8 mouse cellular contexts compared by ENCODE assay signal in genomic region chr11:100983125-100983777, GRCm38 (mm10). TPM values are rescaled to one million over a fixed set of nuclear protein-coding genes. Genes with fewer than 3 reads are reported as not detected.
DNase-seq lines count a peak whose midpoint lies in the region; ATAC-seq lines count a peak whose summit lies in the region.

No protein-coding gene starts in this region.

- H3K27ac ChIP-seq in embryonic facial prominence, embryonic 12.5 days, result no peak overlapping the region
- H3K27ac ChIP-seq in heart, embryonic 11.5 days (ENCODE audit: low read depth, low read length), result no peak overlapping the region; the same call in 1 of the 2 replicates
- H3K27ac ChIP-seq in kidney, embryonic 14.5 days (ENCODE audit: low read depth, low read length), result no peak overlapping the region
- H3K27ac ChIP-seq in liver, embryonic 12.5 days, result no peak overlapping the region

- no peaks in the 10 kb centered on the region for H3K4me1 ChIP-seq in embryonic facial prominence, embryonic 12.5 days
- peaks cover 4% of the 10 kb centered on the region; the same call in 1 of the 2 replicates for H3K4me1 ChIP-seq in heart, embryonic 11.5 days (ENCODE audit: control insufficient read depth, insufficient read depth, low read length)
- no peaks in the 10 kb centered on the region for H3K4me1 ChIP-seq in kidney, embryonic 14.5 days (ENCODE audit: control insufficient read depth, insufficient read depth, low read length)
- peaks cover 10% of the 10 kb centered on the region for H3K4me1 ChIP-seq in liver, embryonic 12.5 days

- H3K4me3 ChIP-seq in embryonic facial prominence, embryonic 12.5 days, result peak overlapping the region; percentile 28
- peak overlapping the region; percentile 39 for H3K4me3 ChIP-seq in heart, embryonic 11.5 days (ENCODE audit: low read depth, low read length)
- peak overlapping the region; percentile 16 for H3K4me3 ChIP-seq in kidney, embryonic 14.5 days (ENCODE audit: low read length)
- H3K4me3 ChIP-seq in liver, embryonic 12.5 days, result peak overlapping the region; percentile 40

- H3K27me3 ChIP-seq in embryonic facial prominence, embryonic 12.5 days, result peaks cover 11% of the 10 kb centered on the region
- no peaks in the 10 kb centered on the region for H3K27me3 ChIP-seq in heart, embryonic 11.5 days (ENCODE audit: control insufficient read depth, insufficient read depth, low read length)
- H3K27me3 ChIP-seq in kidney, embryonic 14.5 days (ENCODE audit: control insufficient read depth, insufficient read depth, low read length), result no peaks in the 10 kb centered on the region; the same call in 1 of the 2 replicates
- peaks cover 13% of the 10 kb centered on the region for H3K27me3 ChIP-seq in liver, embryonic 12.5 days (replicated peaks)
- H3K27me3 ChIP-seq in splenic B cell, adult 2 months (ENCODE audit: control insufficient read depth, insufficient read depth, low read length, poor library complexity, severe bottlenecking), result no peaks in the 10 kb centered on the region

- peak overlapping the region; percentile 50 for H3K4me2 ChIP-seq in embryonic facial prominence, embryonic 12.5 days (replicated peaks)
- H3K4me2 ChIP-seq in heart, embryonic 11.5 days, result peak overlapping the region; percentile 67
- H3K4me2 ChIP-seq in kidney, embryonic 14.5 days (replicated peaks; ENCODE audit: low read depth, low read length), result peak overlapping the region; percentile 46
- peak overlapping the region; percentile 61 for H3K4me2 ChIP-seq in liver, embryonic 12.5 days

- H3K9ac ChIP-seq in embryonic facial prominence, embryonic 12.5 days, result 0 out of 2 replicates have a peak overlapping the region, but pooled peaks have one; percentile 28
- H3K9ac ChIP-seq in heart, embryonic 11.5 days (ENCODE audit: low read depth, low read length), result peak overlapping the region; percentile 71
- no peak overlapping the region; the same call in 1 of the 2 replicates for H3K9ac ChIP-seq in kidney, embryonic 14.5 days (ENCODE audit: low read depth, low read length)
- H3K9ac ChIP-seq in liver, embryonic 12.5 days, result no peak overlapping the region

- no peaks in the 10 kb centered on the region for H3K36me3 ChIP-seq in embryonic facial prominence, embryonic 12.5 days
- no peaks in the 10 kb centered on the region for H3K36me3 ChIP-seq in heart, embryonic 11.5 days (ENCODE audit: control insufficient read depth, insufficient read depth, low read length)
- no peaks in the 10 kb centered on the region for H3K36me3 ChIP-seq in kidney, embryonic 14.5 days (ENCODE audit: control insufficient read depth, insufficient read depth, low read length)
- H3K36me3 ChIP-seq in liver, embryonic 12.5 days, result no peaks in the 10 kb centered on the region
- H3K36me3 ChIP-seq in splenic B cell, adult 2 months (ENCODE audit: control insufficient read depth, insufficient read depth, low read length, poor library complexity, severe bottlenecking), result no peaks in the 10 kb centered on the region

- peak; percentile 56; the same call in 1 of the 2 replicates for ATAC-seq in embryonic facial prominence, embryonic 12.5 days (ENCODE audit: insufficient number of reproducible peaks, insufficient read depth, low FRiP score, low TSS enrichment)
- ATAC-seq in heart, embryonic 11.5 days (replicated peaks; ENCODE audit: insufficient number of reproducible peaks, low FRiP score, low TSS enrichment), result 0 out of 2 replicates have a peak, but pooled peaks have one; percentile 35
- peak; percentile 72 for ATAC-seq in kidney, embryonic 14.5 days (ENCODE audit: low FRiP score, low TSS enrichment)
- peak; percentile 49 for ATAC-seq in liver, embryonic 12.5 days

- H3K9me3 ChIP-seq in embryonic facial prominence, embryonic 12.5 days, result no peaks in the 10 kb centered on the region
- no peaks in the 10 kb centered on the region for H3K9me3 ChIP-seq in heart, embryonic 11.5 days (replicated peaks; ENCODE audit: control insufficient read depth, low read length)
- no peaks in the 10 kb centered on the region for H3K9me3 ChIP-seq in kidney, embryonic 14.5 days (ENCODE audit: control insufficient read depth, low read length)
- H3K9me3 ChIP-seq in liver, embryonic 12.5 days (replicated peaks), result no peaks in the 10 kb centered on the region

- WGBS in embryonic facial prominence, embryonic 12.5 days, result 4% methylated on average over 20 of the region's 20 CpGs
- 5% methylated on average over 20 of the region's 20 CpGs for WGBS in heart, embryonic 11.5 days (ENCODE audit: insufficient replicate concordance)
- WGBS in kidney, embryonic 14.5 days, result 4% methylated on average over 20 of the region's 20 CpGs
- 4% methylated on average over 20 of the region's 20 CpGs for WGBS in liver, embryonic 12.5 days (ENCODE audit: insufficient replicate concordance)

- DNase-seq in 3T3-L1 (ENCODE audit: low read depth, low spot score), result peak; percentile 85
- DNase-seq in adrenal gland, postnatal 25 days, result peak; percentile 85
- DNase-seq in naive thymus-derived CD4-positive, alpha-beta T cell, adult 2 months (ENCODE audit: low read depth), result peak; percentile 91
- DNase-seq in splenic B cell, adult 2 months (ENCODE audit: low read depth, low spot score), result peak; percentile 88

RNA-seq across cellular contexts. Expression of gene Cavin1, which starts 12.6 kb away (rescaled TPM):
- 224 and 271 TPM in 2 replicates for total RNA-seq in adrenal gland, postnatal 25 days (2021)
- 68.4 and 69.6 TPM in 2 replicates for polyA plus RNA-seq in embryonic facial prominence, embryonic 12.5 days (2016; fragmentation: Nextera tagmentation; extraction: Ambion mirVana)
- polyA plus RNA-seq in heart, embryonic 11.5 days (2014; fragmentation: Nextera tagmentation; extraction: Ambion mirVana), result 113 and 175 TPM in 2 replicates
- 40.7 and 45.1 TPM in 2 replicates for polyA plus RNA-seq in kidney, embryonic 14.5 days (2014; fragmentation: Nextera tagmentation; extraction: Ambion mirVana)
- 28.9 and 30.0 TPM in 2 replicates for polyA plus RNA-seq in liver, embryonic 12.5 days (2016; fragmentation: Nextera tagmentation; extraction: Ambion mirVana)

RNA-seq across cellular contexts. Expression of gene Atp6v0a1, which starts 26.0 kb away (rescaled TPM):
- total RNA-seq in adrenal gland, postnatal 25 days (2021), result 106 and 144 TPM in 2 replicates
- 32.8 and 33.7 TPM in 2 replicates for polyA plus RNA-seq in embryonic facial prominence, embryonic 12.5 days (2016; fragmentation: Nextera tagmentation; extraction: Ambion mirVana)
- 57.1 and 62.2 TPM in 2 replicates for polyA plus RNA-seq in heart, embryonic 11.5 days (2014; fragmentation: Nextera tagmentation; extraction: Ambion mirVana)
- 29.2 and 38.8 TPM in 2 replicates for polyA plus RNA-seq in kidney, embryonic 14.5 days (2014; fragmentation: Nextera tagmentation; extraction: Ambion mirVana)
- 56.5 and 57.6 TPM in 2 replicates for polyA plus RNA-seq in liver, embryonic 12.5 days (2016; fragmentation: Nextera tagmentation; extraction: Ambion mirVana)

RNA-seq across cellular contexts. Expression of gene Stat3, which starts 43.9 kb away (rescaled TPM):
- 81.5 and 88.6 TPM in 2 replicates for total RNA-seq in adrenal gland, postnatal 25 days (2021)
- polyA plus RNA-seq in embryonic facial prominence, embryonic 12.5 days (2016; fragmentation: Nextera tagmentation; extraction: Ambion mirVana), result 38.4 and 39.4 TPM in 2 replicates
- polyA plus RNA-seq in heart, embryonic 11.5 days (2014; fragmentation: Nextera tagmentation; extraction: Ambion mirVana), result 45.0 and 49.0 TPM in 2 replicates
- 25.3 and 40.0 TPM in 2 replicates for polyA plus RNA-seq in kidney, embryonic 14.5 days (2014; fragmentation: Nextera tagmentation; extraction: Ambion mirVana)
- 37.3 and 40.1 TPM in 2 replicates for polyA plus RNA-seq in liver, embryonic 12.5 days (2016; fragmentation: Nextera tagmentation; extraction: Ambion mirVana)

Comparison
In these comparisons a context has a peak if more than half of its experiments do, and no peak if none do; other contexts are left out.
1. H3K9ac ChIP-seq: peak in embryonic facial prominence, embryonic 12.5 days (single experiment) and heart, embryonic 11.5 days (single experiment); none in kidney, embryonic 14.5 days (single experiment) and liver, embryonic 12.5 days (single experiment).
2. Peak in every context shown above with its lines, with median percentiles within 50 percentile points of each other: DNase-seq, ATAC-seq, H3K4me2 ChIP-seq and H3K4me3 ChIP-seq.